Mouse (Mus musculus) stomach, embryonic 14.5 days (tissue): Measurements from ENCODE around the gene Map3k20. TPM values are rescaled to one million over a fixed set of nuclear protein-coding genes. Genes with fewer than 3 reads are reported as not detected.

Experiments
- ATAC-seq: fragments of 200-750 bp; cut with Nextera tagmentation; 2 replicates; pipeline ENCODE4 v1.8.0; 2017; ENCODE audit warnings: low read depth, moderate TSS enrichment; ENCODE audit not compliant: insufficient number of reproducible peaks, insufficient read depth, low FRiP score
- H3K27ac ChIP-seq: fragments of 300-500 bp; sonication (generic); 2 replicates; pipeline ENCODE4 v1.5.1; 2014; ENCODE audit warnings: mild to moderate bottlenecking, low read length, moderate library complexity, mixed read lengths
- H3K27me3 ChIP-seq: fragments of 300-500 bp; sonication (generic); 2 replicates; pipeline ENCODE4 v1.6.1; 2014; ENCODE audit warnings: low read length, control low read depth, mixed read lengths; ENCODE audit not compliant: control insufficient read depth, insufficient read depth
- H3K36me3 ChIP-seq: fragments of 300-500 bp; sonication (generic); 2 replicates; pipeline ENCODE4 v1.6.1; 2014; ENCODE audit warnings: mild to moderate bottlenecking, control low read depth, low read length, moderate library complexity, mixed read lengths; ENCODE audit not compliant: control insufficient read depth, insufficient read depth
- H3K4me1 ChIP-seq: fragments of 300-500 bp; sonication (generic); 2 replicates; pipeline ENCODE4 v1.6.1; 2014; ENCODE audit warnings: low read length, control low read depth, mixed read lengths; ENCODE audit not compliant: control insufficient read depth, insufficient read depth
- H3K4me2 ChIP-seq: fragments of 300-500 bp; sonication (generic); replicated peaks from 2 replicates; pipeline ENCODE4 v1.6.1; 2014; ENCODE audit warnings: low read depth, low read length, control low read depth
- H3K4me3 ChIP-seq: fragments of 300-500 bp; sonication (generic); 2 replicates; pipeline ENCODE4 v1.5.1; 2014; ENCODE audit warnings: low read depth, low read length, control low read depth
- H3K9ac ChIP-seq: fragments of 300-500 bp; sonication (generic); replicated peaks from 2 replicates; pipeline ENCODE4 v1.6.1; 2014; ENCODE audit warnings: low read depth, mild to moderate bottlenecking, control low read depth, low read length, moderate library complexity, mixed read lengths
- H3K9me3 ChIP-seq: fragments of 300-500 bp; sonication (generic); 2 replicates; pipeline ENCODE4 v1.6.1; 2016; ENCODE audit warnings: low read depth, low read length, control low read depth; ENCODE audit not compliant: control insufficient read depth
- WGBS: fragments of 180-500 bp; shearing (Covaris S2); extraction: QIAGEN DNeasy Blood & Tissue Kit; methylation state at CpG from one replicate; pipeline ENCODE4 v1.1.7; 2014; 5-methylcytosine and 5-hydroxymethylcytosine counted together
- polyA plus RNA-seq: library from polyadenylated mRNA; unstranded; fragments of >200 nt; fragmentation: Nextera tagmentation; extraction: Ambion mirVana; gene quantifications from 2 replicates; pipeline ENCODE4 v1.2.1, GENCODE M21; 2014

The Map3k20 gene
- polyA plus RNA-seq, 1 experiment from 2014 or later = 35.8 TPM

DNA sequence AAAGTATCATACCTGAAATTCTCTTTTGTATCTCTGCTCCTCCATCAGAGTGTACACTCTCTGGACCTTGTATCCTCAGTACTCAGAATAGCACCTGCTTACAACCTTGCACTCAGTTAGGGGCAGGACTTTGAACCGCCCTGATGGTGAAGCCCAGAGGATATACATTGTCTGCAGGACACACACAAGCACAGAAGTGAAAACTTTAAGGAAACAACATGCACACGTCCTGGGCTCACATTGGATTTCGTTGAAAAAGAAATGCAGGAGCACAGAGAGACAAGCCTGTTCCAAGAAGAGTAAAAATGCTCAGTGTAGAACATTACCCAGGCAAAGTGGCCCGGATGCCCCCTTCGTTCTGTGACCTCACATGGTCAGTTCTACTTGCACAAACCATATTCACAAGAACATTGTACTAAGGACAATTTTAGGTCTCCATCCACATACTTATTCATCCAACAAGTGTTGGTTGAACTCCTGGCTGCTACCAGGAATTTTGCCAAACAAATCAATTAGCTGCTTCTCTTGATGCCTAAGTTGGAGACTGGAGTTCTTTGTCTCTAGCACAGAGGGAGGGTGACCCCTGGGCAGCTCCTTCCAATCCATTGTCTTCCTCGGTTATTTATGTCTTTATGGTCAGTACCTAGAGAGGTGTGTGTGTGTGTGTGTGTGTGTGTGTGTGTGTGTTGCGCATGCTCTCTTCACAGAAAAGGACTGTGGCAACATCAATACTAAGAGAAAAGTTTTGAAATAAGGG lies 189.3 kb downstream of the Map3k20 start:
- Histone ChIP-seq H3K9ac (peak overlapping the region; percentile 90; the same call in 1 of the 2 replicates), H3K27me3 (no peaks in the 10 kb centered on the region), H3K9me3 (no peaks in the 10 kb centered on the region), H3K36me3 (peaks cover 2% of the 10 kb centered on the region; the same call in 1 of the 2 replicates), H3K4me1 (peaks cover 21% of the 10 kb centered on the region), H3K27ac (no peak overlapping the region), H3K4me2 (peak overlapping the region; percentile 89), H3K4me3 (no peak overlapping the region)
- WGBS = 47% methylated on average over 7 of the region's 7 CpGs
- ATAC-seq = no peak

DNA sequence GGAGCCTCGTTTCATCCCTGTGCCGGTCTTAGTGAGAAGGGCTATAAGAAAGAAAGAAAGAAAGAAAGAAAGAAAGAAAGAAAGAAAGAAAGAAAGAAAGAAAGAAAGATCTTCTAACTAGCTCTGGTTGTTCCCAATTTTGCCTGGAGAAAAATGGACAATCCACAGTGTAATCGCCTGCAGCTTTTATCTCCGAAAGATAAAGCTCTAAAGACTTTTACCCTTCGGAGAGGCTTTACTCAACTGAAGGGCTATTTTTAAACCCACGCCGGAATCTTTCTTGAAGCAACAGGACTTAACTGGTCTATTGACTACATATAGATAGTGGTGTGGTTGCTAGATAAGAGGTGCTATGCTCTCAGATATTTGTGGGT lies 190.0 kb downstream of the Map3k20 start:
- peak overlapping the region; percentile 89 for H3K4me2 ChIP-seq
- 0 out of 2 replicates have a peak, but pooled peaks have one; percentile 42 for ATAC-seq
- under 1% methylated on average over 7 of the region's 7 CpGs for WGBS

GRCm38 (mm10) chr2:72475797-72476485 lies 190.5 kb downstream of the Map3k20 start, which contains the start of gene Cdca7:
Gene Cdca7, plus strand, starts transcription at chr2:72476159.
- Histone ChIP-seq H3K27me3 (no peaks in the 10 kb centered on the region), H3K9ac (peak within 1 kb of the TSS; percentile 90), H3K4me2 (peak within 1 kb of the TSS; percentile 89), H3K27ac (peak within 1 kb of the TSS; percentile 95), H3K9me3 (no peaks in the 10 kb centered on the region), H3K4me3 (peak within 1 kb of the TSS; percentile 63), H3K36me3 (peaks cover 13% of the 10 kb centered on the region), H3K4me1 (peaks cover 27% of the 10 kb centered on the region)
- ATAC-seq = peak; percentile 89
- WGBS = under 1% methylated on average over 58 of the region's 58 CpGs

More for the DNA sequence above, 190.0 kb downstream of the Map3k20 start:
- Histone ChIP-seq H3K27me3 (no peaks in the 10 kb centered on the region), H3K9me3 (no peaks in the 10 kb centered on the region), H3K4me3 (peak overlapping the region; percentile 63), H3K36me3 (peaks cover 9% of the 10 kb centered on the region), H3K27ac (peak overlapping the region; percentile 95), H3K9ac (peak overlapping the region; percentile 90), H3K4me1 (peaks cover 27% of the 10 kb centered on the region)

- peak; percentile 50; the same call in 1 of the 2 replicates for ATAC-seq
- Histone ChIP-seq H3K36me3 (peaks cover 20% of the 10 kb centered on the region), H3K4me1 (peaks cover 27% of the 10 kb centered on the region), H3K9ac (peak overlapping the region; percentile 90), H3K9me3 (no peaks in the 10 kb centered on the region), H3K4me3 (peak overlapping the region; percentile 63), H3K27me3 (no peaks in the 10 kb centered on the region), H3K27ac (peak overlapping the region; percentile 95), H3K4me2 (peak overlapping the region; percentile 89)
- under 1% methylated on average over 53 of the region's 53 CpGs for WGBS
These were observed 191.2 kb downstream of the Map3k20 start for GRCm38 (mm10) chr2:72476486-72477211.

DNA sequence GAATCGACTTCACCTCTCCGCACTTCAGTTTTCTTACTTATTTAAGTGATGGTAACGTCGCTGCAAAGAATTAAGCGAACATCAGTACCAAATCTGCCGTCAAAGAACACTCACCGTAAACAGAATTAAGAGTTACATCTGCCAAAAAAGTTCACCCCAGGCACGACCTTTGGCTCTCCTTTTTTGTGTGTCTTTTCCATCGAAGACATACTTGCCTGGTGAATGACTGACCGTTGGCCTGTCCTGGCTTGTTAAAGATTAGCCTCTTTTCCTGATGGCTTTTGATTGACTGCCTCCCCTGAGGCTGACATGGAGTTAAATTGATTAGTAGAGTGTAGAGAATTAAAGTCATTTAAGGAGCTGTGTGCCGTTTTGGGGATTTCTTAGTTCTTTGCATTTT lies 191.8 kb downstream of the Map3k20 start:
- ATAC-seq = no peak
- peak overlapping the region; percentile 89 for H3K4me2 ChIP-seq
- H3K27ac ChIP-seq = no peak overlapping the region; the same call in 1 of the 2 replicates
- H3K4me3 ChIP-seq = peak overlapping the region; percentile 63
- 2% methylated on average over 11 of the region's 11 CpGs for WGBS
- no peaks in the 10 kb centered on the region for H3K9me3 ChIP-seq
- peak overlapping the region; percentile 90 for H3K9ac ChIP-seq
- H3K4me1 ChIP-seq = peaks cover 27% of the 10 kb centered on the region
- H3K27me3 ChIP-seq = no peaks in the 10 kb centered on the region
- peaks cover 26% of the 10 kb centered on the region for H3K36me3 ChIP-seq

DNA sequence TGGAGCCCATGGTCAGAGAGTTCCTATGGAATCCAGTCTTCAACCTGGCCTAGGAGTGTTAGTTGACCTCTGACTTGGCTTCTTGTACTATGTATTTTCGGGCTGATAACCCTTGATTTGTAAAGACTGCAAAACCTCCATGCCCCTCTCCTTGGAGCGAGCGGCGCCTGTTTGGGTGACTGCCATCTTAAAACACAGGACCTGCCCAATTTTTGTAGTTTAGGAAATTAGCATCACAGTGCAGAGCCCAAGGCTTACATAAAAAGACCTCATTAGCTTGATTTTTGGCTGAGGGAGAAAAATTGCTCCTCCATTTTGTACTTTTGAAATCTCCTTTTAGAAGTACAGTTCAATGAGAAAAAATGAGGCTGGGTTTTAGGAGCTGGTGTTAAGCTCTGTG lies 192.7 kb downstream of the Map3k20 start:
- H3K4me1 ChIP-seq = peaks cover 27% of the 10 kb centered on the region
- peak overlapping the region; percentile 63; the same call in 1 of the 2 replicates for H3K4me3 ChIP-seq
- WGBS = 72% methylated on average over 4 of the region's 4 CpGs
- no peaks in the 10 kb centered on the region for H3K27me3 ChIP-seq
- no peaks in the 10 kb centered on the region for H3K9me3 ChIP-seq
- H3K36me3 ChIP-seq = peaks cover 34% of the 10 kb centered on the region
- no peak overlapping the region for H3K9ac ChIP-seq
- H3K27ac ChIP-seq = no peak overlapping the region
- ATAC-seq = no peak
- peak overlapping the region; percentile 89 for H3K4me2 ChIP-seq

GRCm38 (mm10) chr2:72478921-72479320 lies 193.5 kb downstream of the Map3k20 start:
- Histone ChIP-seq H3K27ac (no peak overlapping the region), H3K4me3 (no peak overlapping the region), H3K9ac (no peak overlapping the region), H3K36me3 (peaks cover 42% of the 10 kb centered on the region), H3K9me3 (no peaks in the 10 kb centered on the region), H3K4me2 (peak overlapping the region; percentile 89; the same call in 1 of the 2 replicates), H3K4me1 (peaks cover 27% of the 10 kb centered on the region), H3K27me3 (no peaks in the 10 kb centered on the region)
- 68% methylated on average over 13 of the region's 13 CpGs for WGBS
- no peak for ATAC-seq

GRCm38 (mm10) chr2:72479818-72480217 lies 194.4 kb downstream of the Map3k20 start:
- H3K9me3 ChIP-seq = no peaks in the 10 kb centered on the region
- H3K27me3 ChIP-seq = no peaks in the 10 kb centered on the region
- no peak overlapping the region for H3K27ac ChIP-seq
- WGBS = 81% methylated on average over 9 of the region's 9 CpGs
- H3K9ac ChIP-seq = no peak overlapping the region
- H3K4me3 ChIP-seq = no peak overlapping the region
- H3K4me2 ChIP-seq = no peak overlapping the region
- H3K4me1 ChIP-seq = peaks cover 27% of the 10 kb centered on the region
- no peak for ATAC-seq
- peaks cover 51% of the 10 kb centered on the region for H3K36me3 ChIP-seq
